Mouse (Mus musculus) spleen, postnatal 4 days (tissue): ENCODE measurements around the gene Sdhaf3.

Experiments
- DNase-seq, 2 experiments: peaks; one replicate each; pipeline ENCODE4 v3.0.0; 2022; ENCODE audit warnings: low spot score in 2 of 2

Gene Sdhaf3

GRCm38 (mm10) chr6:7068782-7069181 lies 113.0 kb downstream of the Sdhaf3 start:
- no peak for DNase-seq

DNA sequence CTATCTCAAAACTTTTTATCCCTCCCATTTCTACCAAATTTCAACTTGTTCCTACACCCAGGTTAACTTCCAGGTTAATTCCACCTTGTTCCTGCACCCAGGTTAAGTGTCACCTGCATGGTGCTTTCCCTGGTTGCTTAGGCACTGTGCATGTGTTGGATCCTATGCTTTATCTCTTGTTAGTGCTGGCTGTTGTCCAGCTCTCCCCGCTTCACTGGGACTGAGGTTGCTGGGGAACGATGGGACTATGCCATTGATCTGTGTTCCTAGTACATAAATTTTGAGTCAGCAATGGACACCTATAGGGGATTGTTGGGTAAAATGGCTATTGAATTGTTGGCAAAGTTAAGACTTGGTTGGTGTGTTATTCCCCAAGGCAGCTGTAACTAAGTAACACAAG lies 113.7 kb downstream of the Sdhaf3 start:
- no peak for DNase-seq

DNA sequence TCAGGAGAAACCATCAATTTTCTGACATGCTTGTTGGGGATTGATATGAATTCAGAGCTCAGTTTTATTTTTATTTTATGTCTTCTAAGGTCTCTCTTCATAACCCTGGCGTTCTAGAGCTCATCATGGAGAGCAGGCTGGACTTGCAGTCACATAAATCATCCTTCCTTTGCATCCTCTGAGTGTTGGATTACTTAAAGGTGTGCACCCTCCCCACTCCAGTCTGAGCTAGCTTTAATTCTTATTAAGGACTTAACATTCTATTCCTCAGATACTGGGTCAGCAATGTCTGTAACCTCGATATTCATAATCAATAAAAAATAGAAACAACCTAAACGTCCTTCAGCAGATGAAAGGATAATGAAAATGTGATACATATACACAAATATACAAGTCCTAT lies 126.2 kb downstream of the Sdhaf3 start:
- no peak for DNase-seq

DNA sequence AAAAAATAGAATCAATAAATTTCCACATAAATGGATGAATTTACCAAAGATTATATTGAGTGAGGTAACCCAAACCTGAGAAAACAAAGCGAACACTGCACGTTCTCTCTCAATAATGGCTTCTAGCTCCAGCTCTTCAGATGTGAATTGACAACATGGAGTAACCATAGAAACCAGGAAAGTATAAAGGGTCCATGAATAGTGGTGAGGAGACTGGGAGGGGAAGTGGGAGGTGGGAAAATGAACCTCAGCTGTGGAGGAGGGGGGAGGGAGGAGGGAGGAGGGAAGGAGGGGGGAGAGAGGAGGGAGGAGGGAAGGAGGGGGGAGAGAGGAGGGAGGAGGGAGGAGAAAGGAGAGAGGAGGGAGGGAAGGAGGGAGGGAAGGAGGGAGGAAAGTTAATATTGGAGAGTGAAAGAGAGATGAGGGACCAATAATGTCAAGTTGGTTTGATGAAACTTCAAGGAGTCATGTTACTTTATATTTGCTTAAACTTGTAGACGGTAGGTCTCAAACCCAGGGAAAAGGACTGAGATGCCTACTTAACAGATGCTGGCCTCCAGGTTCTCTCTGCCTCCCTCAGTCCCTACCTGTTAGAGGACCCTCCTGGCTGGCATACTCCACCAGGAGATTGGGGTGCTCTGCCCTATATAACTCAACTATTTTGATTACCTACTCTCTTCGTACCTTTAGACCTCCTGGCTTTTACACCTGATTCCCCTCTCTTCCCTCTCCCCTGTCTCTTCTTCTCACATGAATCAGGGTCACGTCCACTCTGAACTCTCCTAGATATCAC lies 126.9 kb downstream of the Sdhaf3 start:
- DNase-seq, result no peak

DNA sequence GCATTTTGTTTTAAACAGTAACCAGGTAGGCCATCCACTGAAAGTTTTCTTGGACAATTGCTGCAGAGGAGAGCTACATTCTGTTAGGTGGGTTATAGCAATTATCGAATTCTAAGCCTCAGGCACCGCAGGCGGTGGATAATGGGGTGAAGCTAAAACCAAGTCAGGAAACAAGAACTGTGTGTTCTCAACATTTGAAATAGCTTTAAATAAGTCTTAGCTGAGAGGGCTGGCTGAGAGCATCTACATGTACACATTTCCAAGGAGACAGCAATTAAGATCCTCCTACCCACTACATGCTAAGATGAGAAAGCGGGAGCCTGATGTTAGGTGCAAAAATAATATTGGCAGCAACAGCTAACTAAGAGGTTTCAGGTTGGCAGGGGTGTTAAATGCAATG lies 127.9 kb downstream of the Sdhaf3 start:
- DNase-seq, result no peak

GRCm38 (mm10) chr6:7084370-7084769 lies 128.6 kb downstream of the Sdhaf3 start:
- DNase-seq, result no peak

DNA sequence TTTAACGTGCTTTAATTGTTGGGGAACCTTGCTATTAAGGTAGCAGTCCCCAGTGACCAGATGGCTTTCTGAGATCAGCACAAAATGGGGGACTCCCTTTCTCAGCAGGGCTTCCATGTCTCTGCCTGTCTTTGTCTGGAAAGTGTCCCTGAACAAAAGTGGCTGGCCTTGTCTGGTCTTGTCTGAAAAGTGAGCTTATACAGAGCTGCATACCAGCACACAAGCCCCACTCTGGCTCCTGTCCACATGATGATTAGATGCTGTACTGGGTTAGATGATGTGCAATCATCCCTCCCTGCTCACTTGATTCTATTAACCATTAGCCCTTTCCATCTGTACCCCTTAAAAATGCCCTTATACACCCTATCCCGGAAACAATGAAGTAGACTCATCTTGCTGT lies 129.7 kb downstream of the Sdhaf3 start:
- no peak for DNase-seq

DNA sequence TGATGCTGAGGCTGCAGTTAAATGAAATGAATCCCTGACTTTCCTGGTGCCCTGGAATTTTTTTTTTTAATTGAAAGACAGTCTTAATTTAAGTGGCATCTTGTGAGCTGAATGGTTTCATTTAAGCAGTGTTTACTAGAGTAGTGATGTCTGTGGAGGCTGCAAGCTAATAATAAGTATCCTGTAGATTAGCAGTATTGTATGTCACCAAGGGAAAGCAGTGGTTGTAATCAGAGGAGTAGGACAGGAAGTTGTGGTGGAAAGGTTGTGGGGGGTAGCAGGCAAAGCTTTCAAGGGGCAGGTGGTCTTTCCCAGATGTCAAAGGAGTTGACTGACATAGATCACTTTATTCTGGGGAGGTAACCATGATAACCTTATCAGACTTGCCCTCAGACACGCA lies 136.3 kb downstream of the Sdhaf3 start:
- no peak for DNase-seq
